Mouse (Mus musculus) lung, postnatal 0 days (tissue): ENCODE measurements around the gene Cadps2. TPM values are rescaled to one million over a fixed set of nuclear protein-coding genes. Genes with fewer than 3 reads are reported as not detected.

Experiments
- ATAC-seq: fragments of 200-750 bp; cut with Nextera tagmentation; 2 replicates; pipeline ENCODE4 v1.8.0; 2017; ENCODE audit warnings: moderate library complexity
- DNase-seq: peaks from one replicate; pipeline ENCODE4 v3.0.0-alpha.2; 2016; ENCODE audit warnings: low spot score
- H3K27ac ChIP-seq: fragments of 300-500 bp; sonication (generic); 2 replicates; pipeline ENCODE4 v1.5.1; 2014; ENCODE audit warnings: antibody characterized with exemption, mild to moderate bottlenecking, low read length, mixed read lengths
- H3K27me3 ChIP-seq: fragments of 300-500 bp; sonication (generic); replicated peaks from 2 replicates; pipeline ENCODE4 v1.6.1; 2014; ENCODE audit warnings: low read length, mixed read lengths; ENCODE audit not compliant: insufficient read depth
- H3K36me3 ChIP-seq: fragments of 300-500 bp; sonication (generic); 2 replicates; pipeline ENCODE4 v1.6.1; 2014; ENCODE audit warnings: low read length, mixed read lengths; ENCODE audit not compliant: insufficient read depth
- H3K4me1 ChIP-seq: fragments of 300-500 bp; sonication (generic); 2 replicates; pipeline ENCODE4 v1.6.1; 2014; ENCODE audit warnings: antibody characterized with exemption, low read depth, low read length, mixed read lengths; ENCODE audit not compliant: insufficient read depth
- H3K4me2 ChIP-seq: fragments of 300-500 bp; sonication (generic); replicated peaks from 2 replicates; pipeline ENCODE4 v1.6.1; 2014; ENCODE audit warnings: low read depth, mild to moderate bottlenecking, low read length, moderate library complexity, mixed read lengths
- H3K4me3 ChIP-seq: fragments of 300-500 bp; sonication (generic); 2 replicates; pipeline ENCODE4 v1.5.1; 2014; ENCODE audit warnings: low read depth, low read length
- H3K9ac ChIP-seq: fragments of 300-500 bp; sonication (generic); replicated peaks from 2 replicates; pipeline ENCODE4 v1.6.1; 2014; ENCODE audit warnings: low read depth, mild to moderate bottlenecking
- H3K9me3 ChIP-seq: fragments of 300-500 bp; sonication (generic); 2 replicates; pipeline ENCODE4 v1.6.1; 2016; ENCODE audit warnings: low read length, mixed read lengths
- CTCF ChIP-seq: IDR thresholded peaks from 2 replicates; pipeline ENCODE4 v1.5.1; 2016; ENCODE audit warnings: antibody characterized with exemption, mild to moderate bottlenecking
- EP300 ChIP-seq: IDR thresholded peaks from 2 replicates; pipeline ENCODE4 v1.6.1; 2016; ENCODE audit warnings: antibody characterized with exemption, mild to moderate bottlenecking, control low read depth
- WGBS: fragments of 180-500 bp; shearing (Covaris S2); extraction: QIAGEN DNeasy Blood & Tissue Kit; methylation state at CpG from one replicate; pipeline ENCODE4 v1.1.7; 2014; 5-methylcytosine and 5-hydroxymethylcytosine counted together
- polyA plus RNA-seq: library from polyadenylated mRNA; unstranded; fragments of >200 nt; fragmentation: Nextera tagmentation; extraction: Ambion mirVana; gene quantifications from 2 replicates; pipeline ENCODE4 v1.2.1, GENCODE M21; 2015

Gene Cadps2
- polyA plus RNA-seq, 1 experiment from 2014 or later, result 8.0 TPM

DNA sequence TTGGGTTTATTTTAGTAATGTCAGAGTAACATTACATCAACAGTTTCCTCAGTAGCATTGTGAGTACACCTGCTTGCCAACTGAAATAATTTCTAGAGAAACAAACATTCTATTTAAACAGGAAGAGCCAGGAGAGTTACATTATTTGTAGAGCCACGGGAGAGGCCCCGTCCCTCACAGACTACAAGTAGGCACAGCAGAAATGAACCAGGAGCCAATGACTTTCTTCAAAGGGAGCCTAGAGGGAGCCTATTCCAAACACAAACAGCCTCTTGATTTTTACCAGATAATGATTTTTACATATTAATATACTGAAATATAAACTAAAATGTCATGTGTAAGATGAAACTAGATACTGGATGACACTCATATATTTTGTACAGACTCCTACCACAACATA, 2.5 kb downstream of the Cadps2 start:
- no peak for DNase-seq
- no peak for ATAC-seq
- TF ChIP-seq EP300, result no peak
- TF ChIP-seq CTCF, result no peak
- Histone ChIP-seq H3K4me2 (peak overlapping the region; percentile 30; the same call in 1 of the 2 replicates), H3K9me3 (no peaks in the 10 kb centered on the region), H3K27ac (no peak overlapping the region), H3K9ac (no peak overlapping the region), H3K27me3 (no peaks in the 10 kb centered on the region), H3K4me1 (0 out of 2 replicates have a peak, but pooled peaks cover 4% of the 10 kb centered on the region), H3K4me3 (no peak overlapping the region), H3K36me3 (no peaks in the 10 kb centered on the region)
- WGBS, result 11% methylated on average over 2 of the region's 2 CpGs

DNA sequence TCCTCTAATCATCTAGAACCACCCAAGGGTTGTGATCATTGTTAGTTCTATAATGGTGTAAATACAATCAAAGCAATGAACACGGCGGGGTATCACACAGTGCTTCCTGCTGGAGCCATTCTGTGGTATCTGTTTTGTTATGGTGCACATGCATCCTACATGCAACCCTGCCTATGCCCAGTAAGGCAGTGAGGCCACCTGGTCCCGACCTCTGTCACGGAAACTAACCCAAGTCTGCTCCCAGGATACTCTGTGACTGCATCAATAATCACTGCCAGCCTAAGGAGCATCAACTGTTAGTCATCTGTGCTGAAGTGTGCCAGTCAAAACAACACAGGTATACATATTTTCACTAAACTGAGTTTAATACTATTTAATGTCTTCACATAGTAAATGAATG, 3.7 kb downstream of the Cadps2 start:
- DNase-seq (no peak), ATAC-seq (no peak)
- TF ChIP-seq CTCF, result no peak
- TF ChIP-seq EP300, result no peak
- Histone ChIP-seq H3K27ac (no peak overlapping the region), H3K36me3 (no peaks in the 10 kb centered on the region), H3K9me3 (no peaks in the 10 kb centered on the region), H3K9ac (no peak overlapping the region), H3K4me2 (no peak overlapping the region), H3K4me3 (no peak overlapping the region), H3K4me1 (0 out of 2 replicates have a peak, but pooled peaks cover 4% of the 10 kb centered on the region), H3K27me3 (no peaks in the 10 kb centered on the region)
- 82% methylated on average over 4 of the region's 4 CpGs for WGBS

DNA sequence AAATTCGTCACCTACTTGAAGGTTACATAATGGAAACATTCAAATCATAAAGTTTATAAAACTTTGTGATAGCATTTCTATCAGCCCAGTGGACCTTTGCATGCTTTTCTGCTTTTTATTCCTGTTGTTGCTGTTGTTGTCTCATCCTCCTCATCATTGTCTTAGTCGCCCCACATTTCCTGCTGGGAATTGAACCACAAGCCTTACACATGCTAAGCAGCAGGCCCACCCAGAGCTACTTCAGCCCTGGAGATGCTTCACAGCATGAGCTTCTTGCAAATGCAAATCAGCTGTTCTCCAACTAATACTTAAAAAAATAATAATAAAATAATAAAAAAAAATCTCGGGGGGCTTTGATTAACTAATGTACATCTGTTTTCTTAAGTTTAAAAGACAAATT, 8.5 kb downstream of the Cadps2 start:
- H3K4me1 ChIP-seq, result no peaks in the 10 kb centered on the region
- TF ChIP-seq CTCF, result no peak
- no peak for TF ChIP-seq EP300
- 69% methylated on average over 3 of the region's 3 CpGs for WGBS

DNA sequence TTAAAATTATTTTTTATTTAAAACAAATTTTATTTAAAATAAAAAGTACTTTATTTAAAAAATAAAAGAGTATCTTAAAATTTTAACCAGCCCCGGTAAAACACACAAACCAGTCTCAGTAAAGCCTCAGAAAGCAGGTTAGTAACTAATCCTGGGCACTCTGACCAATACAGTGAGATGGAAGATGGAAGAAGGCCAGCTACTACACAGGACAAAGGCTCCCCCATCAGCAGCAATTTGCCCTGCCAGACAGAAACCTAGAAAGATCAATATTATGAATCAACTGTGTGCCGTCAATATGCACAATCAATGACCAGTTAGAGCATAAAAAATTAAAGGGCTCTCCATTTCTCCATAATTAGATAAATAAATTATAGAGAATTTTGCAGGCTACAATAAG, 9.9 kb downstream of the Cadps2 start:
- DNase-seq, result no peak
- H3K4me2 ChIP-seq, result no peak overlapping the region
- H3K9me3 ChIP-seq, result no peaks in the 10 kb centered on the region
- TF ChIP-seq EP300 (no peak), CTCF (no peak)
- H3K9ac ChIP-seq, result no peak overlapping the region
- no peaks in the 10 kb centered on the region for H3K4me1 ChIP-seq
- ATAC-seq, result no peak
- H3K27me3 ChIP-seq, result no peaks in the 10 kb centered on the region
- 90% methylated on average over 2 of the region's 2 CpGs for WGBS
- no peak overlapping the region for H3K27ac ChIP-seq
- H3K36me3 ChIP-seq, result no peaks in the 10 kb centered on the region
- H3K4me3 ChIP-seq, result no peak overlapping the region

More for the DNA sequence above, 8.5 kb downstream of the Cadps2 start:
- Histone ChIP-seq H3K36me3 (no peaks in the 10 kb centered on the region), H3K9me3 (no peaks in the 10 kb centered on the region), H3K9ac (no peak overlapping the region), H3K27me3 (no peaks in the 10 kb centered on the region), H3K27ac (no peak overlapping the region), H3K4me3 (no peak overlapping the region), H3K4me2 (no peak overlapping the region)
- ATAC-seq (no peak), DNase-seq (no peak)

DNA sequence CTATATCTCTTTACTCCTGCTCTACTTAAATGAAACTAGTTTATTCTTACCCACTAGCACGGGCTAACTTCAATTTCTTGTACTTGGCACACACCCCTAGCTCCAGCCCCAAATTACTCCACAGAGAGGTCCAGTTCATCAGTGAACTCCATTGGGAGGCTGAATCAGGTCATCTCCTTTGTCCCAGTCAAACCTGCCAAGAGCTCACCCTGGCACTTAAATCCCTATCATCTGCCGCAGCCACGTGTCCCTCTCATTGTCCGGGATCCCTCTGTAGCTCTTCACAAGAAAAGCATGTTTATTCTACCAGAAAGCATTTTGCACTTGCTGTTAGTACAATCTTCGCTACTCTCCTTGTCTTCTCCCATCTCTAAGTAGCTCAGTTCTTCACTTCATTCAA, 17.4 kb downstream of the Cadps2 start:
- Histone ChIP-seq H3K27ac (no peak overlapping the region), H3K27me3 (no peaks in the 10 kb centered on the region), H3K9me3 (no peaks in the 10 kb centered on the region), H3K4me2 (no peak overlapping the region), H3K36me3 (no peaks in the 10 kb centered on the region), H3K9ac (no peak overlapping the region), H3K4me3 (no peak overlapping the region), H3K4me1 (no peaks in the 10 kb centered on the region)
- DNase-seq (no peak), ATAC-seq (no peak)
- TF ChIP-seq CTCF (no peak), EP300 (no peak)
- WGBS, result 80% methylated on average over 5 of the region's 5 CpGs

DNA sequence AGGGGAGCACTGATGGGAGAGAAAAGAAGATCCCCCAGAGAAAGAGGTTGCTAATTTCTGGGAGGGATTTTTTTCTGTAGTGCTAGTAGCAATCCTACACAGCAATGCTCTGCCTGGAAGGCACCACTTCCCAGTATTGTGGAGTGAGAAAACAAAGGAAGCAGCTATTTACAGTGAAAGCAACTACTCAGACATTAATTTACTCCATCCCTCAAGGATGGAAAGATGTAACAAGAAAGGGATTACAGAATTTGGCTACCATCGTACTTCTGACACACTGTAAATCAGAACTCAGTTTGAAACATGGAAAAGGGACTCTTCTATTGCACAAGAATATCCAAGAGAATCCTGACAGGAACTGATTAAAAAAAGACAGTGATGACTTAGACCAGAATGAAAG, 29.1 kb downstream of the Cadps2 start:
- Histone ChIP-seq H3K4me3 (no peak overlapping the region), H3K27ac (no peak overlapping the region), H3K9me3 (no peaks in the 10 kb centered on the region), H3K27me3 (no peaks in the 10 kb centered on the region), H3K36me3 (no peaks in the 10 kb centered on the region), H3K4me1 (no peaks in the 10 kb centered on the region), H3K9ac (no peak overlapping the region), H3K4me2 (no peak overlapping the region)
- TF ChIP-seq CTCF (no peak), EP300 (no peak; the same call in 1 of the 2 replicates)
- ATAC-seq (no peak), DNase-seq (peak; percentile 5)
- WGBS, result 50% methylated on average over 1 of the region's 1 CpGs

DNA sequence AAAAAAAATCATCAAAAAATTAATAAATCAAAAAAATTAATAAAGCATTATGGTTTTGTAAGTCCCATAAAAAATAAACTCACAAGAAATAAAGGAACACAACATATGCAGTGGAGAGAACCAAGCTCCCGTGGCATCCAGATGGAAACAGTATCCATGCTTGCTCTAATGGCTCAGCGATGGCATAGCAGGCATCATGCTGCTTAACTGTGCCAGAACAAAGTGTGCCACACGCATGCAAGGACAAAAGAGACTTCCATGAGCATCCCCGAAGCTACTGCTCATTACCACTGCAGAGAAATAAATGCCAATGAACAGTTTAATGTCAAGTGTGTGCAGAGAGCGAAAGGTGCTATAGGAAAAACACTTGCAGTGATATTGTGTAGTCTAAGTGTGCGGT, 29.9 kb downstream of the Cadps2 start:
- Histone ChIP-seq H3K4me3 (no peak overlapping the region), H3K27me3 (no peaks in the 10 kb centered on the region), H3K27ac (no peak overlapping the region), H3K9me3 (no peaks in the 10 kb centered on the region), H3K9ac (no peak overlapping the region), H3K36me3 (no peaks in the 10 kb centered on the region), H3K4me2 (no peak overlapping the region), H3K4me1 (no peaks in the 10 kb centered on the region)
- WGBS, result 86% methylated on average over 6 of the region's 6 CpGs
- DNase-seq (no peak), ATAC-seq (no peak)
- TF ChIP-seq EP300, result no peak
- no peak for TF ChIP-seq CTCF
